ENCODE assay signal across 8 mouse cellular contexts in the genomic region with DNA sequence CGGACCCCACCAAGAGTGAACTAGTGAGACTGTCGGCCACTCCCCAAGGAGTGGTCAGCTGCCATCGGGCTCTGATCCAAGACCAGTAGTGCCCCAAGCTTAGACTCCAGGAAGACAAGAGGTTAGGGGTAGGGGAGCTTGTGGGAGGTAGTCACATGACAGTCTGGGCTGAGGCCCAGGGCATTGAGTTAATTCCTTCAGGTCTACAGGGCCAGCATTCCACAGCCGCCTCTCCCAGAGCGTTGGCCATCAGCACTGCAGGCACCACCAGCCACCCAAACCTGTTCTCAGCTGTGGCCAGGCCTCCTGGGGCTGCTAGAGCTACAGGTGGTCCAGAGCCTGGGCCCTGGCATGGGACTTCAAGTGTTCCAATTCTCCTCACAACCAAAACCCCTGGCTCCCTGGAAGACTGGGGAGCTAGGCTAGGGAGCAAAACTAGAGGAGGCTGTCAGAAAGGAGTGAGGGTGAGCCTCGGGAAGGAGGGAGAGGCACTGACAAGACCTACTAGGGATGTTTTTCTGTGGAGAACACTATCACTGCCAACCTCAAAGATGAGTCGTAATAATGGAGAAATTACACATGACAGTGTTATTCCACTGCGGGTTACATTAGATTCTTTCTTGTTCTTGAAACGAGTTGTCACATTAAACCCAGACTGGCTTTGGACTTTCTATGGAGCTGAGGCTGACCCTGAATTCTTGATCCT. TPM values are rescaled to one million over a fixed set of nuclear protein-coding genes. Genes with fewer than 3 reads are reported as not detected.
A peak's percentile ranks its signal among the peaks of the same experiment; 100 is the strongest.
DNase-seq lines count a peak whose midpoint lies in the region; ATAC-seq and TF ChIP-seq lines count a peak whose summit lies in the region.

No protein-coding gene starts in this region.

- H3K36me3 ChIP-seq in ES-Bruce4 (ENCODE audit: control insufficient read depth, insufficient read depth, low read length, poor library complexity, severe bottlenecking) = no peaks in the 10 kb centered on the region

- DNase-seq in adrenal gland, adult (ENCODE audit: inconsistent age in 2 of 2, low spot score in 1 of 2) = peak; percentile 45 to 67
- no peak for DNase-seq in adrenal gland, adult 18-20 months (ENCODE audit: low spot score in 2 of 2)
- DNase-seq in heart, adult 9 months (ENCODE audit: low spot score in 2 of 2) = peak; percentile 70 to 79
- peak; percentile 93 to 97 for DNase-seq in kidney, postnatal 25 days
- no peak for DNase-seq in embryo, embryonic 10.5 days (ENCODE audit: low spot score)
- DNase-seq in layer of hippocampus, adult 18-20 months (ENCODE audit: low spot score in 2 of 2) = no peak

- H3K9ac ChIP-seq in ES-Bruce4 (ENCODE audit: low read depth, poor library complexity, severe bottlenecking) = no peak overlapping the region

- peak overlapping the region; percentile 81 for H3K27ac ChIP-seq in ES-Bruce4 (ENCODE audit: insufficient read depth, low read length)

- TF ChIP-seq CTCF in ES-Bruce4 (IDR thresholded peaks at IDR 0.05; ENCODE audit: low read depth, low read length) = no peak

- TF ChIP-seq EP300 in ES-Bruce4 (IDR thresholded peaks at IDR 0.05; ENCODE audit: insufficient read depth, low read depth, low read length) = no peak

- H3K4me3 ChIP-seq in ES-Bruce4 (ENCODE audit: low read depth, low read length) = no peak overlapping the region

- H3K27me3 ChIP-seq in ES-Bruce4 (ENCODE audit: control insufficient read depth, insufficient read depth, low read length, poor library complexity, severe bottlenecking) = no peaks in the 10 kb centered on the region

- ATAC-seq in cerebellum, adult (ENCODE audit: insufficient number of reproducible peaks, low FRiP score, low TSS enrichment) = no peak

- peaks cover 15% of the 10 kb centered on the region for H3K4me1 ChIP-seq in ES-Bruce4 (ENCODE audit: control insufficient read depth, insufficient read depth, low read length)

- H3K9me3 ChIP-seq in ES-Bruce4 (replicated peaks; ENCODE audit: control insufficient read depth, insufficient read depth, low read length, poor library complexity, severe bottlenecking) = no peaks in the 10 kb centered on the region

- TF ChIP-seq POLR2A in ES-Bruce4 (IDR thresholded peaks at IDR 0.05; ENCODE audit: insufficient read depth, low read length) = no peak

RNA-seq across cellular contexts. Expression of a gene that starts 12.1 kb away (rescaled TPM):
- 10 to 100 TPM; 61.0 to 61.4 TPM for total RNA-seq in adrenal gland, adult 18-20 months (2021)
- 37.9 and 40.3 TPM in 2 replicates for polyA plus RNA-seq in ES-Bruce4 (2011; ENCODE audit: insufficient read depth, insufficient read length, low read depth, missing spikeins)
- total RNA-seq in layer of hippocampus, adult 18-20 months (2021) = 10 to 100 TPM; 76.4 to 76.9 TPM

Comparison
In these comparisons a context has a peak if more than half of its experiments do, and no peak if none do; other contexts are left out.
1. DNase-seq: peak in adrenal gland, adult (2 of 2), heart, adult 9 months (2 of 2) and kidney, postnatal 25 days (2 of 2); none in adrenal gland, adult 18-20 months (0 of 2), embryo, embryonic 10.5 days (single experiment) and layer of hippocampus, adult 18-20 months (0 of 2).